Mouse (Mus musculus) thymus, adult 2 months (tissue): ENCODE results near the gene Spats2l.

ENCODE experiments used
- CTCF ChIP-seq: fragments of 200-500 bp; IDR thresholded peaks from 2 replicates; pipeline ENCODE4 v1.5.1; 2012; ENCODE audit warnings: mild to moderate bottlenecking, control low read depth, low read length, moderate library complexity, borderline replicate concordance; ENCODE audit not compliant: control insufficient read depth, poor library complexity, insufficient read depth; ENCODE audit errors: extremely low read depth
- POLR2A ChIP-seq: fragments of 200-500 bp; IDR thresholded peaks from 2 replicates; pipeline ENCODE4 v1.6.1; 2012; ENCODE audit warnings: mild to moderate bottlenecking, low read length, control low read depth, moderate library complexity; ENCODE audit not compliant: control insufficient read depth, poor library complexity, insufficient read depth; ENCODE audit errors: extremely low read depth

DNA sequence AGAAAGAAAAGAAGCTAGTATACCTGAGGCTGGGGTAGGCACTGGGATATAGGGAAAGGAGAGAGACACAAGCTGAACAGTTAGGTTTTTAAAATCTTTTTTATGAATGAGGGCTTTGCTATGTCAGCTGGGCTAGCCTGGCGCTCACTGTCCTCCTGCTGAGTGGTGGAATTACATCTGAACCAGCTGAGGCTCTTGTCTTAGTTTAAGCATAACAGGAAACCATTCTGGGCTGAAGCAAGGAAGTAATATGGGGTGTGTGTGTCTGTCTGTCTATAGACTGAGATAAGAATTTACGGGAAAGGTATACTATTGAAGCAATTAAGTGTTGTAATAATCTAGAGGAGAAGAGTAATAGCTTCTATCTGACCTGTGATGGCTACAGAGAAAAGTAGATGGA, 197.6 kb downstream of the Spats2l start:
- TF ChIP-seq POLR2A, result no peak
- TF ChIP-seq CTCF, result no peak
